Mouse (Mus musculus) c-Kit-positive CD71-positive TER-119-negative erythroid progenitor cells, embryonic 14.5 days (primary cell): ENCODE measurements at regions not wholly inside any gene's neighbourhood (a gene's known extent, or its start where the extent isn't known, plus 50 kb on each side); places are given as distances from the start of the nearest gene placed in this dataset.

Source experiments
- DNase-seq: peaks from one replicate; pipeline ENCODE4 v3.0.0-alpha.2; 2013; ENCODE audit warnings: low read depth

DNA sequence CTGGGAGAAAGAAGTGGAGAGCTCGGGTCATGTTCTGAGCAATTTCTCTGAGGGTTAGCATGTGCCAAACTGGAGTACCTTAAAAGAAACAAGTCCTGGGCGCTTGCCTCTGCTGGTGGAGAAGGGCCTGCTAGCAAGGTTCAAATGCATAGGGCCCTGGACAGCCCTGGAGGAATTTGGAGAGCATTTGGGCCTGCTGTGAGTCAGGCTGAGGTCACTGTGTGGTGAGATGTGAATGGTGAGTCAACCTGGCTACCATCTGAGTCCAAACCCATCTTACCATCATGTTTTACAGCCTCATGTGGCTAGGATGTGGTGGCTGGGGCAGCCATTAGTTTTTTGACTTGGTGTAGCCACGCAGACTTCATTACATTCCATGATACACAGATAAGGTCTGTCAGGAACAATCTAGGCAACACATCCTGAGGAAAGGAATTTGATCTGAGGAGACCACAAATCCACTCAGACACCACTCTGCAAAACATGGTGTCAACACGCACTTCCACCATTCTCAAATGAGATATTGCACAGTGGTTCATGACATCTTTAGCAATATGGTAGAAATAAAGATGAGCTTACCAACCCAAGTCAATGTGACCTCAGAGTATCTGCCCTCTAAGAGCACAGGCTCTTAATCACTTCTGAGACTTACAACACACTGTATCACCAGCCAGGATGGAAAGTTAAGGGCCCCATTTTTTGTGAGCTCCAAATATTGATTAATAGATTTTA, 83.1 kb downstream of the Thbs2 start:
- DNase-seq: no peak

DNA sequence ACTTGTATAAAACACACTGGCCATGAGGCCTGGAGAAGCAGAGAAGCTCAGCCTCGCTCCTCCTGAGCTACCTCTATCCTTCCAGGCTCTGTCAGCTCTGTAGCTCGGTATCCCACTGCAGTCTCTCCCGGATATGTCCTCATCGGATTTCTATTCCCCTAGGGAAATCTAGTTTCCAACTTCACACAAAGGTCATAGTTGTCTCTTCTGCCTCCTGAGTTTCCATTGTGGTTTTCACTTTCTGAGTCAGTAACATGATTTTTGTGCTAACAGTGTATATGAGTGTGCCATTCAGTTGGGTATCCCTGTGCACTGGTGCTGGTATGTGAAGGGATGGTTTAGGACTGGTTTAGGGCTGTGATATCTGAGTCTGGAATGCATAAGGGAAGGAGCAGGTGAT, 85.2 kb downstream of the Thbs2 start:
- no peak for DNase-seq

DNA sequence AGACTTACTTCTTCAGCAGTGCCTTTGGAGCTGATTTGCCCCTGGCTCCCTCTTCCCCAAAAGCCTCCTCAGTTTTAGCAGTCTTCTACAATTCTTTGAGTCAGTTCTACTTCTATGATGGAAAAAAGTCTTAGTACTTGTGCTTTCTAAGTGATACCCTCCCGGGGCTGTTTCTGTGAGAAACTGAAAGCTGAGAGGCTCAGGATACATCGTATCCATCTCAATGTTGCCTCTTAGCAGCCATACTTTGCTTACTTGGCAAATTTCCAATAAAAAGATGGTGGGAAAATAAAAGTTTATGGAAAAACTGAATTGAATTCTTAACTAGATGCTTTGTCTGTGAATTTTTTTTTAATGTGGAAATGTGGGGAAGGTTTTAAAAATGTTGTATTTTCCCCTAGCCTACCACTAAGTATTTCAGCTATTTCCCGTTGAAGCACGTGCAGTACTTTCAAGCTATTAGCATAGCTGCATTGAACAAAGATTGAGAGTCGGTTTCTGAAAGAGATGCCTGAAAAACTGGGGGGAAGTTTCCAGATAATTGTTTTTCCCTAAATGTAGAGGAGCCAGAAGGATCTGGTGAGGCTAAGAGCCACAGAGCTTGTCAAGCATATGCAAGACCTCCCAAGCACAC, 87.6 kb downstream of the Thbs2 start:
- no peak for DNase-seq

DNA sequence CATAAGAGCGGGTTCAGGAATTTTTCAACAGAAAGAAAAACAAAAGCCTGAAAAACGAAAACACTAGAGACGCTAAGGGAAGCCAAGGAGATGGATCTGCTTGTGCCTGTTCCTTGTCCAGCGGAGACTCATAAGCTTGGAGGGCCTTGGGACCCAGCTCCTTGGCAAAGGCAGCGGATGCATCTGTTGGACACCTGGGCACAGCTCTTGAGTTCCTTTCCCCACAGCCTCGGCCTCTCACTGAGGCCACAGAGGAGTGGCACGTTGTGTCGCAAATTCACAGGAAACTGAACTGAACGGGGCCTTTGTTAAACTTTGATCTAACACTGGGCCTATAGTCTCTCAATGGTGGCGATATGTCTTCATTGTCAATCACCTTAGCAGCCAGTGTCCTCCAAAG, 94.4 kb downstream of the Thbs2 start:
- no peak for DNase-seq

DNA sequence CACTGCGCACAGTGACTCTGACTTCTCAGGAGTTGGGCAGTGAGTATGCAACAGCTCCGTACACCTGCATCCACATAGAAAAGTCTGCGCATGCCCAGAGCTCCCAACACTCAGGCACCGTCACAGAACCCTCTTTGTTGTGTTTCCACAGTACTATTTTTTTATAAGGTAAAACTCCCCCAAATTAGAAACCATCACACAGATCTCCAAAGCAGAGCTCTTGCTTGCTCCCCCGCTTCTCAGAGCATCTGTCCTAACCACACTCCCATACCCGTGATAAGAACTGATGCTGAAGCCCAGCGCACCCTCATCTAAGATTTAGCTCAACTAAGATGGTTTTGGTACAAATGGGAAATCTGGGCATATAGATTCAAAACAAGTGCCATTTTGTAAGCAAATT, 97.6 kb downstream of the Thbs2 start:
- no peak for DNase-seq

DNA sequence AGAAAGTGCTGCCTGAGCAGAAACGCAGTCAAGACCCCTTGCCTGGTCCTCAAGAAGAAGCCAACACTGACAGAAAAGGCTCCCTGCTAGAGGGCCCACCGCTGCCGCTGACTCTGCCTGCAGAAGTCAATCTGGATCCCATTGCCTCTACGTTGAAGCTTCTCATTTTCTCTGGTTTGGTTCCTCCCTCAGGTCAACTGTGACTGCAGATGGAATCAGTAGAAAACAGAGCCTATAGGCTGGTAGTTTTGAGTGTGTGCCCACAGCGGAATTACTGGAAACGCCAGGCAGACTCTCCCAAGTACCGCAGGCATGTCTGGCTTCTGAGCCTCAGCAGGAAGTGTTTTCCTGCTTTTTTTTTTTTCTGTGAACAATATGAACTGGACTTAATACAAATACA, 98.5 kb downstream of the Thbs2 start:
- DNase-seq: no peak

DNA sequence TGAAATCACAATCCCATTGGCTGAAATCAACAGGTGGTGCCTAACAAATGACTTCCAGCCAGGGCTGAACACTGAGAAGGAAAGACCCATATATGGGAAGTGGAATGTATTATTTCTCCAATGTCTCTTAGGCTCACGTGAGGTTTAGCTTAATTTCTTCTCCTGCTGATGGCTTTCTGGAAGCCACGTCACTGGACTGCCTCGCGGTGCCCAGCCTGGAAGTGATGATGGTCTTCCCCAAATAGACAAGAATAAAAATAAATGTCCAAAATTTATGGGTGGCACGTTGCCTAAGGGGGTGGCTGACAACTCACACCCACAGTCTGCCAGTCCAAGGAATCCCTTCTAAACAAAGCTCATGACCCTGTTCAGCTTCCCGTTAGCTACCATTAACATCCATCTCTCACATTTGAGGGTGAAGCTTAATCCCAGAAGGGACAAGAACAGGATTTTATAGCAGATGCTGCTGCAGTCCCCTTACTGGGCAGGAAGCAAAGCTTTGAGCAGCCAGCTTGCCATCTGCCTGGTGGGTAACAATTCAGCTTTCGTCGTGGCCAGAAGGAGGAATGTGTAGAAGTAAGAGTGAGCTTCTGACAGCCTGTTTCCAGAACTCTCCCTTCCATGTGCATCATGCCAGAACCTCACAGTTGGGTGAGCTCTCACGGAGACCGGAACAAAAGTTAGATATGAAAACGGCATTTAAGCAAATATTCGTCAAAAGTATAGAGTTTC, 105.8 kb downstream of the Thbs2 start:
- DNase-seq: no peak

DNA sequence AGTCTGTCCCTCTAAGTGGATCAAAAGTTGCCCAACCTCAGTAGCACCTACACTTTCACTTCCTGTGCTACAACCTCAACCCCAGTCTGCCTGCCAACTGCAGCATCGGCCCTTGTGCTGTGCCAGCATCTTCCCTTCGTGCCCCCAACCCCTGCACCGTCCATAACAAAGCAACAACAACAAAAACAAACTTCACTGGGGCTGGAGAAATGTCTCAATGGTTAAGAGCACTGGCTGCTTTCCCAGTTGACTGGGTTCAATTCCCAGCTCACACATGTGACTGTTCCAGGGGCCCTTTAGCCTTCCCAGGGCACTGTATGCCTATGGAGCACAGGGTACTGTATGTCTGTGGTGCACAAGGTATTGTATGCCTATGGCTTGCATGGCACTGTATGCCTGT, 114.4 kb downstream of the Thbs2 start:
- no peak for DNase-seq

DNA sequence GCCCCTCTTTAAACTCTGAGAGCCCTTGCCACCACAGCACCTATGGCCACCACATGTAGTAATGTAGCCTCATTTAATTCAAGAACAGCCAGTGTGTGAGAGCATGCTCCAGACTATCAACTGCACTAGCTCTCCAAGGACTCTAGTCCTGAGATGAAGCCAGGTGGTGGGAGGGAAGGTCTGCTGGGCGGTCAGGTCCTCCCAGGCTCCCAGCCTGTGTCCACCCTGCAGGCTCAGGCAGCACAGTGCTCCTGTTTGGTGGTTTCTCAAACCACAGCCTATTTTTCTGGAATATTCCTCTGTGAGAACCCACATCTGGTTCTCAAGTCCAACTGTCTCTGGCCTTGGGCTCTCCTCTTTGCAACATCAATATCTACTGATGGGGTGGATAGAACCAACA, 115.3 kb downstream of the Thbs2 start:
- DNase-seq: no peak

DNA sequence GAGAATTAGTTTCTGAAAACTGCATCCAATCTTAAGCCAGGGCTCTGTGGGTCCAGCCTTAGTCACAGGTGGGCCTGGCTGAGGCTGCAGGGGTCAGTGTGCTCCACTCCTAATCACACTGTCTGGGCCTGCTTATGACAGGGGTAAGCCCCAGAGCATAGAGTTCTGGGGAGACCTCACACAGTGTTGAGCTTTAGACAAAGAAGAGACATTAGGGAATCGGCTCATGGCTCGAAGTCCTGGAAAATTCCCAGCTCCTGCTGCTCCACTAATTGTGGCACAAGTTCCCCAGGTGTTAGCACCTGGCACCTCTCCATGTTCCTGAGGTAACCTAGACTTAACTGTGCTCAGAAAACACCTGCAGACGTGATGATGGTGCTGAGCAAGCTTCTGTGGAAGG, 115.8 kb downstream of the Thbs2 start:
- no peak for DNase-seq

DNA sequence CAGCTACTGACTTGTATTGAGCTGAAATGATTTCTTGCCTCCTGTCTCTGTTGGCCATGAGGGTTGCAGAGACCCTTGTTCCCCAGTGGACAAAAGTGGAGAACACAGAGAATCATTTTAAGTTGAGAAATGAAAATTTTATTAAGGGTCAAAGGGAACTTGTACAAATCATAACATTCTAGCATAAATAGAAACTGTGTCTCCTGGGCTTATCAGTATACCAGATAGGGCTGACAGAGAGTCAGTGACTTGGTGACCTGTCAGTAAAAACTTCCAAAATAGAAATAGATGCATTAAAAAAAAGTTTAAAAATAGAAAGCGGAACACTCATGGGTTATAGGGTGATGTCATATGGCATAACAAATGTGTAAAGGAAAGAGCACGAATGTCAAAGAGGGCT, 117.9 kb downstream of the Thbs2 start:
- no peak for DNase-seq

DNA sequence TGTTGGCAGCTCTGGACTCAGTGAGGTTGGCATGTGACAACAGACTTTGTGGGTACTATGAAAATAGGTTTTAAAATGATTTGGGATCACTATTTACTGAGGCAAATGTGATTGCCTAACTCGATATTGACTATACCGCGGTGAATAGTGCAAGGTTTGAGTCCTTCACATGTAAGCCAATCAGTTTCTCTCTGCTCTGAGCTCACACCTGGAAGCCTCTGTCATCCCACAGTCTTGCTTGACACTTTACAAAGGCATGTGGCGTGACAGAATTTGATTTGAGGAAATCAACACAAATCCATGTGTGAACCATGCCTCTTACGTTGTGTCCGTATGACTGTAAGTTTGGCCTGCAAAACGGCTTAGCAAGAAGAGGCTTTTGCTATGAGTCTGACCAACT, 122.9 kb downstream of the Thbs2 start:
- DNase-seq: no peak

DNA sequence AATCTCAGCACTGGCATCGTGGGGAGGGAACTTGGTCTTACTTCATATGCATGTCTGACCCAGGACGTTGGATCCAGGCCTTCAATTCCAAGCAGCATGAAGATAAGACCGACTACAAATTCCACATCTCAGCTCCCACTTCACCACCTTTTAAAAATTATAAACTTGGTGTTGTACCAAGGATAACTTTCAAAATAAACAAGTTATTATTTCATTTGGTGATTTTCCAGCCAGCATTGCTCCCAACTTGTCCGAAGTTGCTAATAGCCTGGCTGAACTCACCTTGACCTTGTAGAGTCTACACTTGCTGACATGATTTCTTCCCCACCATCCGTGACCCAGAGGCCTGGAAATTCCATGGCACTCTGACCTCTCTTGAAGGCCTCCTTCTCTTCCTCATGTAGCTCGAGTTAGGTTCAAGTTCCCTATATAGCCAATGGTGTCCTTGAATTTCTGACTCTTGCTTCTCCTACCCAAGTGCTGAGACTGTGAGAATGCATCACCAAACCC, 123.7 kb downstream of the Thbs2 start:
- DNase-seq: no peak

DNA sequence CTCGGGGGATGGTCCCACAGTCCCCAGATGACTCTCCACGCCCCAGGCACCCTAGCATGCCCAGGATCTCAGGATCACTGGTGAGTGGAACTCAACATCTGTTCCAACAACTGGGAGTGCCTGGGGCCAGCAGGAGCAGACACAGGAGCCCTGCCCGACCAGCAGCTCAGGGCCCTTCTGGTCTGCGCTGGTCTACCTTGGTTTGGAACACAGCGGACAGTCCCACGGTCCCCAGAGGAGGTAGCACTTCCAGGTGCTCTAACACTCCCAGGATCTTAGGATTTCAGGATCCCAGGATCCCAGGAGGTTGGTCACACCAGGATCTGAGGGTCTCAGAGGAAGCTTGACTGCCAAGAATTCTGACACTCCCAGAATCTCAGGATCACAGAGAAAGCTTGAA, 131.8 kb downstream of the Thbs2 start:
- no peak for DNase-seq

DNA sequence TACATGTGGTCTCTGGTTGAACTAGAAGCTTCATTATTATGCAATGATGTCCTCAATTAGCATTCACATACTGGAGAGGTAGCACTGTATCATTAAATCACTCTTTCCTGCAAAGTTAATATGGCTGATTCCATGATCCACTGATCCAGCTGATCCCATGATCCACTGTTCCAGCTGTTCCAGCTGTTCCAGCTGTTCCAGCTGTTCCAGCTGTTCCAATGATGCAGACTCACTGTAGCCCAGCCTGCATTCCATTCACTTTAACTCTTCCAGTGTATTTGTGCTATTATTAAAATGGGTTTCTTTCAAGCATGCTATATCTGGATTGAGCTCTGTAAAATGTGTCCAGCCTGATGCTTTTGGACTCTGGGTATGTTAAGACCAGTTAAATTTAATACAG, 136.8 kb downstream of the Thbs2 start:
- DNase-seq: no peak

DNA sequence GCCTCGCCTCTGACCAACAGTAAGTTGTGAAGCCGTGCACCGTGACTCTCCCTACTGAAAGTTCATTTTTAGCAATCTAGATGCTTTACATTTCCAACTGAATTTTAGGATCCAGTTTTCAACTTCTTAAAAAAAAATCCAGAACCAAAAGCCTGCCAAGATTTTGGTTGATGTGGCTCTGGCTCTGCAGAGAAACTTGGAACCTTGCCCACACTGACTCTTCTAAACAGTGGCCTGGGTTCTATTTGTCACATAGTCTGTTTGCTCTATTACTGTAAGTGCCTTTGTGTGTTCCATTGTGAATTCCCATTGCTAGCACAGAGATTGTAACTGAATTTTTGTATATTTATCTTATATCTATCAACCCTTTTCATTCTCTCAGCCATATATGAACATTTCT, 140.8 kb downstream of the Thbs2 start:
- no peak for DNase-seq

DNA sequence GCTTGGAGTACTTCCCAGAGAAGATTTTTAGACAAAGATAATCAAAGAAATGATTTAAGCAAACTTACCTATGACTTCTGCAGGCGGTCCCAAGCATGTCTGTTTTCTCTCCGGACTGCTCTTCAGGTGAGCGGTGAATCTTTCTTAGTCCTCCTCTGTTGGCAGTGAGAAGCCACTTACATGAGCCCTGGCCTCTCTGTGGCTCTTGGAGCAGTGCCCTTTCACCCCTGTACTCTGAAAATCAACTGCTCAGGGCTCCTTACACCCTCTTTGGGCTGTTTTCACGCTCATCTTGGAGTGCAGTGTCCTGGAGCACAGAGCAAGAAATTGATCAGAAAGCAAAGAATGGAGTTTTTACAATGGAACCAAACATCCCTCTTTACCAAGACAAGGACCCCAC, 142.0 kb downstream of the Thbs2 start:
- DNase-seq: no peak

DNA sequence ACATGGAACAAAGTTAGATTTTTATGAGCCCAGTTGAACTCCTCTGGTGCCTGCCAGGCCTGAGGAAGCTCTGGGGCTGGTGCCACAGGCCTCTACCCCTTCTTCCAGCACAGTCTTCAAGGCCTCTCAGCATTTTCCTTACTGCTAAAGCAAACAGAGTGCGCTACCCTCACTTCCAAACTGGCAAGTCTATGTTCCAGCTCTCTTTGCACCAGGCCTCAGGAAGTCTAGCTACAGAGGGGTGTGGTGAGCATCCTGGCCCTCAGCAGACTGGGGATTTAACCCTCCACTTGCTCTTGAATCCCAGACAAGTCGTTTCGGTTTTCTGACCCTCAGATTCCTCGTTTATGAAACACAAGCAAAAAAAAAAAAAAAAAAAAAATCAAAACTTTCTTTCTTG, 142.4 kb downstream of the Thbs2 start:
- DNase-seq: no peak

DNA sequence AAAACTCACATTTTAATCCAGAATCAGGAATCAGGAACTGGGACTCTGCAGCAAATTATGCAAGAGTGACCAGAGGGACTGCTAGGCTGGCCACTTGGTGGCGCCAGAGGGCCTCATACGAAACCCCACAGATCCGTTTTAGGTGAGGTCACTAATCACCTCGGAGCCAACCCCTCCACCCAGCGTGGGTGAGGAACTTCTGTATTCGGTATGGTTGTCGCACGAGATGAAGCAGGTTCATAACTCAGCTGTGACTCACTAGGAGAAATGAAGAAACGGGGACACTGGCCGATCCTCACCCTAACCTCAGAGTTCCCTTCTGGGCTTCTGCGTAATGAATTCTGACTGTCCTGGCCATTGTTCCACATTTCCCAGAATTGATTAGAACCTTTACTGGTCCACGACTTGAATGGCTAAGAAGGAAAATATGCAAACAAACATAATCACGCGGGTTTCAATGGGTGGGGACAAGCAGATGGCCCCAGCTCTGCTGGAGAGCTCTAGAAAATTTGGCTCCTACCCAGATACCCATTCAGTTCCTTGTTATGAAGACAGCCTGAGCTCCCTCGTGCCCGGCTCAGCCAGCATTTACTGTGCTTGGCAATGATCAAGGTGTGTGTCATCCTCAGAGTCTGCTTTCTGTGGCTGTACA, 148.1 kb downstream of the Thbs2 start:
- DNase-seq: peak; percentile 20

DNA sequence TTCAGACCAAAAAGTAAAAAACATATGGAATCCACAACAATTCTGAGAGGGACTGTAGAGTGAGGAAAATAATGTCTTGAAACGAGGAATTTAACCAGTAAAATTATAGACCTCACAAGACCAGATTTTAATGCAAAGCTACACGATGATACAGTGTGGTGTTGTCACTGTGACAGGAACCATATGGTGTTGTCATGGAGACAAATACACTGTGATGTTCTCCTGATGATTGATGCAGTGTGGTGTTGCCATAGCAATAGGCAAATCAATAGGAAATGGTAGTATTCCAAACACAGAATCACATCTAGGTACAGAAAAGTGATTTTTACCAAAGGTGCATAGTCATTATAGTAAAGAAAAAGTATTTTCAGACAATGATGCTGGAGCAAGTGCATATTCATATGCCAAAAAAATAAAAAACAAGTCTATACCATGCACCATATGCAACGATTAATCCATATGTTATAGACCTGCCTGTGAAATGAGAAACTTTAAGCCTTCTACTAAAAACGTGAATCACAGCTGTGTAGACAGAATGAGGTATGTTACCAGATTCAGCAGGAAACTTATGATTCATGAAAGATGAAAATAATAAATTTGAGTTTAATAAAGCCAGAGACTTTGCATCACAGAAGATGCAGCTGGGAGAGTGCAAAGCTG, 149.6 kb downstream of the Thbs2 start:
- DNase-seq: no peak

DNA sequence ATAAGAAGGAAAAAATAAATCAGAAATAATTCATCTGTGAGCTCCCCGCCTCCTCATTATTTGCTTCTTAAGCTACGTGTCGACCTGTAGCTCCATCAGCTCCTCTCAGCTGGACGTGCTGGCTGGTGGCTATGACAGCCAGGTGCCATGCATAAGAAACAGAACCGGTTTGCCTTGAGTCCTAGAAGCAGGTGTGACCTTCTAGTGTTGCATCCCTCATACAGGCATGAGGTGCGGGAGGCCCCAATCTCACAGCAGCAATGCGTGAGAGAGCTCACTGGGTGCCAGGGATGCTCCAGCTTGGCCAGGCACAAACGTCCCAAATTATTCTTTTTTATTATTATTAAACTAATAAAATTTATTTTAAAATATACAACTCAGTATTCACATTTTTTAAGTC, 153.0 kb downstream of the Thbs2 start:
- DNase-seq: no peak

DNA sequence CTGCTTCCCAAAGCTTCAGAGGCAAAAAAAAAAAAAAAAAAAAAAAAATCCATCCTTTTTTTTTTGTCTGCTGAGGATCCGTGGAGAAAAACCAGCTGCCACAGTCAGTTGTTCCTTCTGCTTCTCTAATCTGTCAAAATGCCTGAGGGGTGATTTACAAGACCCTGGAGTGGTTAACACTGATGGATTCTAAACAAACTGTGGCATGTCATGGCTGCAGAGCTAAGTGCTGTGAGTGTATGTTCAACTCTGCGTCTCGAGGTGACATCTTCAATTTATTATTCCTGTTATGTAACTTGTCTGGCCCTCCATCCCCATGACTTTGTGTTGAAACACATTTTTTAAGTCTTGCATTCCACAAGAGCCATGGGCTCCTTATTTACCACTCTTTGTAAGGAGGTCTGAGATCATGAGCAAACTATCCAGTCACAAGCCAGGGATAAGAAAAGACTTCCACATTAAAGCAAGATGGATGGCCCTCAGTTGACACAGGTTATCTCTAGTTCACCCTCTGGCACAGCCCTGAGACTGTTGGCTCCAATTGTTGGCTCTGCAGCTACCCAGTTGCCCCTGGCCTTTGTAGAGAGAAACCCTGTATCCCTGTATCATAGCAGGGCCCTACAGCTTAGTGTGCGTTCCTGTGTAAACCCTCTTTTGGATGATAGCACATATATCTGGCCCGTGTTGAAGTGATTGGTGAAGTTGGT, 153.6 kb downstream of the Thbs2 start:
- no peak for DNase-seq
